Mouse (Mus musculus) neural tube, embryonic 14.5 days (tissue): ENCODE measurements around the gene Ttyh1. TPM values are rescaled to one million over a fixed set of nuclear protein-coding genes. Genes with fewer than 3 reads are reported as not detected.

Source experiments
- ATAC-seq: fragments of 200-750 bp; cut with Nextera tagmentation; 2 replicates; pipeline ENCODE4 v1.8.0; 2017; ENCODE audit warnings: low read depth, mild to moderate bottlenecking, moderate TSS enrichment, moderate library complexity
- H3K27ac ChIP-seq: fragments of 300-500 bp; sonication (generic); 2 replicates; pipeline ENCODE4 v1.5.1; 2014; ENCODE audit warnings: low read depth, mild to moderate bottlenecking, control low read depth, low read length, moderate library complexity, mixed read lengths
- H3K27me3 ChIP-seq: fragments of 300-500 bp; sonication (generic); 2 replicates; pipeline ENCODE4 v1.6.1; 2014; ENCODE audit warnings: low read length; ENCODE audit not compliant: control insufficient read depth, insufficient read depth
- H3K36me3 ChIP-seq: fragments of 300-500 bp; sonication (generic); 2 replicates; pipeline ENCODE4 v1.6.1; 2014; ENCODE audit warnings: low read length, mixed read lengths; ENCODE audit not compliant: control insufficient read depth, insufficient read depth
- H3K4me1 ChIP-seq: fragments of 300-500 bp; sonication (generic); 2 replicates; pipeline ENCODE4 v1.6.1; 2014; ENCODE audit warnings: low read length; ENCODE audit not compliant: control insufficient read depth, insufficient read depth
- H3K4me2 ChIP-seq: fragments of 300-500 bp; sonication (generic); 2 replicates; pipeline ENCODE4 v1.6.1; 2014; ENCODE audit warnings: mild to moderate bottlenecking, low read depth, low read length, control low read depth
- H3K4me3 ChIP-seq: fragments of 300-500 bp; sonication (generic); 2 replicates; pipeline ENCODE4 v1.5.1; 2014; ENCODE audit warnings: low read depth, low read length, control low read depth, mixed read lengths
- H3K9ac ChIP-seq: fragments of 300-500 bp; sonication (generic); replicated peaks from 2 replicates; pipeline ENCODE4 v1.6.1; 2014; ENCODE audit warnings: low read depth, mild to moderate bottlenecking, control low read depth, low read length, mixed read lengths
- H3K9me3 ChIP-seq: fragments of 300-500 bp; sonication (generic); 2 replicates; pipeline ENCODE4 v1.6.1; 2016; ENCODE audit warnings: low read length; ENCODE audit not compliant: control insufficient read depth
- WGBS: fragments of 180-500 bp; shearing (Covaris S2); extraction: QIAGEN DNeasy Blood & Tissue Kit; methylation state at CpG from one replicate; pipeline ENCODE4 v1.1.7; 2014; 5-methylcytosine and 5-hydroxymethylcytosine counted together
- polyA plus RNA-seq: library from polyadenylated mRNA; unstranded; fragments of >200 nt; fragmentation: Nextera tagmentation; extraction: Ambion mirVana; gene quantifications from 2 replicates; pipeline ENCODE4 v1.2.1, GENCODE M21; 2014

Gene Ttyh1
- polyA plus RNA-seq, 1 experiment from 2014 or later = 149 TPM

GRCm38 (mm10) chr7:4164090-4164910 is 45.1 kb downstream of the Ttyh1 start, which contains the start of gene Cdc42ep5:
Cdc42ep5 (minus strand) TSS chr7:4164860.
- Histone ChIP-seq H3K4me2 (peak within 1 kb of the TSS; percentile 46), H3K9ac (peak within 1 kb of the TSS; percentile 28), H3K27ac (no peak within 1 kb of the TSS), H3K27me3 (no peaks in the 10 kb centered on the region), H3K36me3 (no peaks in the 10 kb centered on the region), H3K4me3 (peak within 1 kb of the TSS; percentile 25), H3K9me3 (no peaks in the 10 kb centered on the region), H3K4me1 (no peaks in the 10 kb centered on the region)
- peak; percentile 89 for ATAC-seq
- 3% methylated on average over 19 of the region's 20 CpGs for WGBS

GRCm38 (mm10) chr7:4165286-4165685 is 46.1 kb downstream of the Ttyh1 start:
- Histone ChIP-seq H3K36me3 (no peaks in the 10 kb centered on the region), H3K9ac (no peak overlapping the region), H3K27me3 (no peaks in the 10 kb centered on the region), H3K4me2 (no peak overlapping the region), H3K4me1 (no peaks in the 10 kb centered on the region), H3K9me3 (no peaks in the 10 kb centered on the region), H3K27ac (no peak overlapping the region), H3K4me3 (no peak overlapping the region)
- WGBS = 22% methylated on average over 3 of the region's 3 CpGs
- ATAC-seq = no peak

- Histone ChIP-seq H3K36me3 (no peaks in the 10 kb centered on the region), H3K9ac (no peak overlapping the region), H3K9me3 (no peaks in the 10 kb centered on the region), H3K27me3 (no peaks in the 10 kb centered on the region), H3K27ac (no peak overlapping the region), H3K4me1 (no peaks in the 10 kb centered on the region), H3K4me2 (no peak overlapping the region), H3K4me3 (no peak overlapping the region)
- ATAC-seq = no peak
Measured at GRCm38 (mm10) chr7:4167098-4167497, 47.9 kb downstream of the Ttyh1 start.

- Histone ChIP-seq H3K4me1 (no peaks in the 10 kb centered on the region), H3K9ac (no peak overlapping the region), H3K27me3 (no peaks in the 10 kb centered on the region), H3K9me3 (no peaks in the 10 kb centered on the region), H3K36me3 (no peaks in the 10 kb centered on the region), H3K4me3 (no peak overlapping the region), H3K4me2 (no peak overlapping the region), H3K27ac (no peak overlapping the region)
- WGBS = 87% methylated on average over 6 of the region's 6 CpGs
- no peak for ATAC-seq
Measured at GRCm38 (mm10) chr7:4170193-4170938, 51.2 kb downstream of the Ttyh1 start.

GRCm38 (mm10) chr7:4178438-4178837 is 59.2 kb downstream of the Ttyh1 start:
- Histone ChIP-seq H3K36me3 (no peaks in the 10 kb centered on the region), H3K4me3 (no peak overlapping the region), H3K9me3 (no peaks in the 10 kb centered on the region), H3K4me1 (no peaks in the 10 kb centered on the region), H3K4me2 (no peak overlapping the region), H3K27me3 (no peaks in the 10 kb centered on the region), H3K9ac (no peak overlapping the region), H3K27ac (no peak overlapping the region)
- no peak for ATAC-seq
- 44% methylated on average over 3 of the region's 3 CpGs for WGBS

Other genes starting within 250 kb of the Ttyh1 start
- not detected in 2 replicates for gene Gm14548, start 221.3 kb upstream of the Ttyh1 start, polyA plus RNA-seq
- gene Lilra6, start 203.9 kb upstream of the Ttyh1 start, polyA plus RNA-seq = not detected in 2 replicates
- gene Lair1, start 56.2 kb upstream of the Ttyh1 start, polyA plus RNA-seq = 2.6 and 3.2 TPM in 2 replicates
- gene Leng8, start 17.6 kb downstream of the Ttyh1 start, polyA plus RNA-seq = 62.4 and 68.1 TPM in 2 replicates
- 4.1 and 4.6 TPM in 2 replicates for gene Leng9, start 31.0 kb downstream of the Ttyh1 start, polyA plus RNA-seq
- gene Cdc42ep5, start 45.5 kb downstream of the Ttyh1 start, polyA plus RNA-seq = 3.0 and 9.8 TPM in 2 replicates
- gene Lilra5, start 118.3 kb downstream of the Ttyh1 start, polyA plus RNA-seq = not detected in 2 replicates
- gene Ncr1, start 218.3 kb downstream of the Ttyh1 start, polyA plus RNA-seq = not detected in 2 replicates